In genomic region chr9:65178336-65179213, GRCm38 (mm10) we compare ENCODE assay signal across 7 mouse cellular contexts. TPM values are rescaled to one million over a fixed set of nuclear protein-coding genes. Genes with fewer than 3 reads are reported as not detected.
A peak's percentile ranks its signal among the peaks of the same experiment; 100 is the strongest.
DNase-seq lines count a peak whose midpoint lies in the region; ATAC-seq and TF ChIP-seq lines count a peak whose summit lies in the region.

No protein-coding gene starts in this region.

- peak; percentile 44 for DNase-seq in lung, embryonic 14.5 days
- DNase-seq in lung, adult 2 months: no peak
- DNase-seq in embryonic facial prominence, embryonic 14.5 days (ENCODE audit: low spot score): peak; percentile 79
- DNase-seq in hindbrain, embryonic 11.5 days (ENCODE audit: low spot score): peak; percentile 85
- DNase-seq in midbrain, embryonic 11.5 days (ENCODE audit: low spot score, missing footprints): peak; percentile 98
- DNase-seq in left cerebral cortex, adult 18-20 months (ENCODE audit: low spot score in 2 of 2): no peak

- TF ChIP-seq CTCF in lung, embryonic 14.5 days (IDR thresholded peaks at IDR 0.05; ENCODE audit: low read depth): no peak
- no peak for TF ChIP-seq CTCF in lung, adult 2 months (IDR thresholded peaks at IDR 0.05; ENCODE audit: insufficient read depth, low read length)

- 0 out of 2 replicates have a peak, but pooled peaks cover 5% of the 10 kb centered on the region for H3K36me3 ChIP-seq in lung, embryonic 14.5 days (ENCODE audit: insufficient read depth)
- H3K36me3 ChIP-seq in embryonic facial prominence, embryonic 14.5 days (ENCODE audit: control insufficient read depth, insufficient read depth, low read length): 0 out of 2 replicates have a peak, but pooled peaks cover 3% of the 10 kb centered on the region
- H3K36me3 ChIP-seq in hindbrain, embryonic 11.5 days (ENCODE audit: control insufficient read depth, insufficient read depth, low read length): peaks cover 14% of the 10 kb centered on the region; the same call in 1 of the 2 replicates
- H3K36me3 ChIP-seq in midbrain, embryonic 11.5 days (ENCODE audit: control insufficient read depth, insufficient read depth, low read length): peaks cover 17% of the 10 kb centered on the region

- H3K4me2 ChIP-seq in lung, embryonic 14.5 days: peak overlapping the region; percentile 48
- peak overlapping the region; percentile 46 for H3K4me2 ChIP-seq in embryonic facial prominence, embryonic 14.5 days (ENCODE audit: low read depth, low read length)
- H3K4me2 ChIP-seq in hindbrain, embryonic 11.5 days (replicated peaks; ENCODE audit: low read depth, low read length): peak overlapping the region; percentile 31
- H3K4me2 ChIP-seq in midbrain, embryonic 11.5 days: peak overlapping the region; percentile 30

- peak overlapping the region; percentile 33 for H3K9ac ChIP-seq in lung, embryonic 14.5 days
- peak overlapping the region; percentile 5 for H3K9ac ChIP-seq in embryonic facial prominence, embryonic 14.5 days (ENCODE audit: low read depth, low read length)
- H3K9ac ChIP-seq in hindbrain, embryonic 11.5 days (ENCODE audit: low read depth, low read length): peak overlapping the region; percentile 47
- peak overlapping the region; percentile 57 for H3K9ac ChIP-seq in midbrain, embryonic 11.5 days (ENCODE audit: low read length)

- 0 out of 2 replicates have a peak overlapping the region, but pooled peaks have one; percentile 8 for H3K27ac ChIP-seq in lung, embryonic 14.5 days (ENCODE audit: low read depth)
- H3K27ac ChIP-seq in embryonic facial prominence, embryonic 14.5 days (replicated peaks; ENCODE audit: low read depth, low read length): no peak overlapping the region; the same call in 1 of the 2 replicates
- H3K27ac ChIP-seq in hindbrain, embryonic 11.5 days (ENCODE audit: low read depth, low read length): peak overlapping the region; percentile 98
- H3K27ac ChIP-seq in midbrain, embryonic 11.5 days (ENCODE audit: low read depth, low read length): peak overlapping the region; percentile 99

- TF ChIP-seq POLR2A in lung, adult 2 months (IDR thresholded peaks at IDR 0.05; ENCODE audit: borderline replicate concordance, extremely low read depth, low read depth, low read length): no peak

- H3K4me1 ChIP-seq in lung, embryonic 14.5 days (ENCODE audit: insufficient read depth): peaks cover 13% of the 10 kb centered on the region; the same call in 1 of the 2 replicates
- no peaks in the 10 kb centered on the region for H3K4me1 ChIP-seq in lung, adult 2 months (ENCODE audit: control insufficient read depth, insufficient read depth, low read length)
- H3K4me1 ChIP-seq in embryonic facial prominence, embryonic 14.5 days (ENCODE audit: control insufficient read depth, insufficient read depth, low read length): peaks cover 22% of the 10 kb centered on the region
- peaks cover 60% of the 10 kb centered on the region for H3K4me1 ChIP-seq in hindbrain, embryonic 11.5 days (replicated peaks; ENCODE audit: control insufficient read depth, insufficient read depth, low read length)
- peaks cover 79% of the 10 kb centered on the region for H3K4me1 ChIP-seq in midbrain, embryonic 11.5 days (ENCODE audit: control insufficient read depth, insufficient read depth, low read length)

- 18% methylated on average over 22 of the region's 22 CpGs for WGBS in lung, embryonic 14.5 days
- 50% methylated on average over 22 of the region's 22 CpGs for WGBS in lung, adult 2 months
- WGBS in embryonic facial prominence, embryonic 14.5 days: 10% methylated on average over 22 of the region's 22 CpGs
- 3% methylated on average over 22 of the region's 22 CpGs for WGBS in hindbrain, embryonic 11.5 days
- whole genome bisulfite sequencing in midbrain, embryonic 11.5 days: 2% methylated on average over 22 of the region's 22 CpGs

- ATAC-seq in lung, embryonic 14.5 days (ENCODE audit: insufficient read depth): peak; percentile 72
- ATAC-seq in embryonic facial prominence, embryonic 14.5 days (ENCODE audit: low read depth): peak; percentile 81
- peak; percentile 73 for ATAC-seq in hindbrain, embryonic 11.5 days (ENCODE audit: low FRiP score)
- ATAC-seq in midbrain, embryonic 11.5 days (ENCODE audit: low FRiP score): peak; percentile 81
- ATAC-seq in CD4-positive, CD25-positive, alpha-beta regulatory T cell, adult 4 months: no peak

- H3K27me3 ChIP-seq in lung, embryonic 14.5 days (ENCODE audit: insufficient read depth, low read length): no peaks in the 10 kb centered on the region
- H3K27me3 ChIP-seq in embryonic facial prominence, embryonic 14.5 days (replicated peaks; ENCODE audit: control insufficient read depth, insufficient read depth, low read length): no peaks in the 10 kb centered on the region
- H3K27me3 ChIP-seq in hindbrain, embryonic 11.5 days (ENCODE audit: control insufficient read depth, insufficient read depth, low read length): no peaks in the 10 kb centered on the region
- no peaks in the 10 kb centered on the region for H3K27me3 ChIP-seq in midbrain, embryonic 11.5 days (ENCODE audit: control insufficient read depth, insufficient read depth, low read length)

- H3K9me3 ChIP-seq in lung, embryonic 14.5 days (ENCODE audit: low read depth, low read length): no peaks in the 10 kb centered on the region
- H3K9me3 ChIP-seq in embryonic facial prominence, embryonic 14.5 days (ENCODE audit: control insufficient read depth, low read length): no peaks in the 10 kb centered on the region
- H3K9me3 ChIP-seq in hindbrain, embryonic 11.5 days (ENCODE audit: control insufficient read depth, low read length): no peaks in the 10 kb centered on the region
- no peaks in the 10 kb centered on the region for H3K9me3 ChIP-seq in midbrain, embryonic 11.5 days (ENCODE audit: control insufficient read depth, low read length)

- no peak overlapping the region for H3K4me3 ChIP-seq in lung, embryonic 14.5 days (ENCODE audit: low read depth, low read length)
- no peak overlapping the region for H3K4me3 ChIP-seq in lung, adult 2 months (replicated peaks; ENCODE audit: extremely low read depth, low read depth, low read length)
- no peak overlapping the region for H3K4me3 ChIP-seq in embryonic facial prominence, embryonic 14.5 days (ENCODE audit: low read depth, low read length)
- H3K4me3 ChIP-seq in hindbrain, embryonic 11.5 days (ENCODE audit: low read depth, low read length): no peak overlapping the region
- H3K4me3 ChIP-seq in midbrain, embryonic 11.5 days (ENCODE audit: low read depth, low read length): 0 out of 2 replicates have a peak overlapping the region, but pooled peaks have one; percentile 2

RNA-seq across cellular contexts. Expression of gene Parp16, which starts 16.6 kb away (rescaled TPM):
- polyA plus RNA-seq in lung, embryonic 14.5 days (2014; fragmentation: Nextera tagmentation; extraction: Ambion mirVana): 5.3 and 6.9 TPM in 2 replicates
- 8.4 and 9.3 TPM in 2 replicates for polyA plus RNA-seq in lung, adult 2 months (2012; rRNA removed)
- polyA plus RNA-seq in embryonic facial prominence, embryonic 14.5 days (2014; fragmentation: Nextera tagmentation; extraction: Ambion mirVana): 6.9 and 7.2 TPM in 2 replicates
- polyA plus RNA-seq in hindbrain, embryonic 11.5 days (2014; fragmentation: Nextera tagmentation; extraction: Ambion mirVana): 4.0 and 6.5 TPM in 2 replicates
- 5.2 and 6.4 TPM in 2 replicates for polyA plus RNA-seq in midbrain, embryonic 11.5 days (2014; fragmentation: Nextera tagmentation; extraction: Ambion mirVana)
- 1 to 10 TPM; 6.4 to 7.5 TPM for polyA plus RNA-seq in CD4-positive, CD25-positive, alpha-beta regulatory T cell, adult 4 months (2017; shearing (Covaris generic))
- total RNA-seq in left cerebral cortex, adult 18-20 months (2021): 1 to 10 TPM; 4.0 to 4.3 TPM

RNA-seq across cellular contexts. Expression of gene Igdcc3, which starts 37.6 kb away (rescaled TPM):
- polyA plus RNA-seq in lung, embryonic 14.5 days (2014; fragmentation: Nextera tagmentation; extraction: Ambion mirVana): 2.3 and 4.1 TPM in 2 replicates
- polyA plus RNA-seq in lung, adult 2 months (2012; rRNA removed): 0.11 and 0.13 TPM in 2 replicates
- polyA plus RNA-seq in embryonic facial prominence, embryonic 14.5 days (2014; fragmentation: Nextera tagmentation; extraction: Ambion mirVana): 1.1 and 1.4 TPM in 2 replicates
- 46.0 and 49.6 TPM in 2 replicates for polyA plus RNA-seq in hindbrain, embryonic 11.5 days (2014; fragmentation: Nextera tagmentation; extraction: Ambion mirVana)
- 115 and 145 TPM in 2 replicates for polyA plus RNA-seq in midbrain, embryonic 11.5 days (2014; fragmentation: Nextera tagmentation; extraction: Ambion mirVana)
- not detected for polyA plus RNA-seq in CD4-positive, CD25-positive, alpha-beta regulatory T cell, adult 4 months (2017; shearing (Covaris generic))
- 1 to 10 TPM; 1.4 to 1.7 TPM for total RNA-seq in left cerebral cortex, adult 18-20 months (2021)

Comparison
In these comparisons a context has a peak if more than half of its experiments do, and no peak if none do; other contexts are left out.
1. DNase-seq: peak in lung, embryonic 14.5 days (single experiment), embryonic facial prominence, embryonic 14.5 days (single experiment), hindbrain, embryonic 11.5 days (single experiment) and midbrain, embryonic 11.5 days (single experiment); none in lung, adult 2 months (single experiment) and left cerebral cortex, adult 18-20 months (0 of 2).
2. H3K9ac ChIP-seq: peak in every context shown above with its lines; median percentile 57 in midbrain, embryonic 11.5 days; 47 in hindbrain, embryonic 11.5 days; 33 in lung, embryonic 14.5 days; 5 in embryonic facial prominence, embryonic 14.5 days.
3. Peak in every context shown above with its lines, with median percentiles within 50 percentile points of each other: H3K4me2 ChIP-seq.